Mouse (Mus musculus) limb, embryonic 12.5 days (tissue): ENCODE data around the gene Dok4. TPM values are rescaled to one million over a fixed set of nuclear protein-coding genes. Genes with fewer than 3 reads are reported as not detected.

Experiments used
- ATAC-seq: fragments of 200-750 bp; cut with Nextera tagmentation; 2 replicates; pipeline ENCODE4 v1.8.0; 2017; ENCODE audit warnings: low read depth, moderate TSS enrichment; ENCODE audit not compliant: insufficient number of reproducible peaks, insufficient read depth, low FRiP score, low TSS enrichment
- H3K27ac ChIP-seq: fragments of 300-500 bp; sonication (generic); 2 replicates; pipeline ENCODE4 v1.5.1; 2016; ENCODE audit warnings: mild to moderate bottlenecking, moderate library complexity
- H3K27me3 ChIP-seq: fragments of 300-500 bp; sonication (generic); 2 replicates; pipeline ENCODE4 v1.6.1; 2016; ENCODE audit warnings: mild to moderate bottlenecking, moderate library complexity
- H3K36me3 ChIP-seq: fragments of 300-500 bp; sonication (generic); 2 replicates; pipeline ENCODE4 v1.6.1; 2016; ENCODE audit warnings: mild to moderate bottlenecking, moderate library complexity
- H3K4me1 ChIP-seq: fragments of 300-500 bp; sonication (generic); replicated peaks from 2 replicates; pipeline ENCODE4 v1.6.1; 2016
- H3K4me2 ChIP-seq: fragments of 300-500 bp; sonication (generic); 2 replicates; pipeline ENCODE4 v1.6.1; 2016; ENCODE audit warnings: mild to moderate bottlenecking, moderate library complexity
- H3K4me3 ChIP-seq: fragments of 300-500 bp; sonication (generic); replicated peaks from 2 replicates; pipeline ENCODE4 v1.5.1; 2016; ENCODE audit warnings: mild to moderate bottlenecking
- H3K9ac ChIP-seq: fragments of 300-500 bp; sonication (generic); replicated peaks from 2 replicates; pipeline ENCODE4 v1.6.1; 2016; ENCODE audit warnings: mild to moderate bottlenecking, moderate library complexity
- H3K9me3 ChIP-seq: fragments of 300-500 bp; sonication (generic); 2 replicates; pipeline ENCODE4 v1.6.1; 2016; ENCODE audit warnings: mild to moderate bottlenecking, moderate library complexity
- WGBS: fragments of 180-500 bp; shearing (Covaris S2); methylation state at CpG from one replicate; pipeline ENCODE4 v1.1.7; 2016; 5-methylcytosine and 5-hydroxymethylcytosine counted together
- polyA plus RNA-seq: library from polyadenylated mRNA; unstranded; fragments of >200 nt; fragmentation: Nextera tagmentation; extraction: Ambion mirVana; gene quantifications from 2 replicates; pipeline ENCODE4 v1.2.1, GENCODE M21; 2016

Gene Dok4
- polyA plus RNA-seq, 1 experiment from 2014 or later: 20.0 TPM

- H3K9ac ChIP-seq: no peak overlapping the region
- 60% methylated on average over 4 of the region's 4 CpGs for WGBS
- ATAC-seq: no peak
Measured at GRCm38 (mm10) chr8:94880742-94881141, 4.6 kb upstream of the Dok4 start.

GRCm38 (mm10) chr8:94876820-94877219, 690 bp upstream of the Dok4 start:
- no peak for ATAC-seq
- Histone ChIP-seq H3K4me3 (no peak overlapping the region), H3K9me3 (no peaks in the 10 kb centered on the region), H3K9ac (no peak overlapping the region), H3K27ac (no peak overlapping the region), H3K27me3 (peaks cover 16% of the 10 kb centered on the region), H3K4me1 (peaks cover 34% of the 10 kb centered on the region), H3K4me2 (peak overlapping the region; percentile 93), H3K36me3 (no peaks in the 10 kb centered on the region)
- 14% methylated on average over 3 of the region's 3 CpGs for WGBS

More at GRCm38 (mm10) chr8:94880742-94881141, 4.6 kb upstream of the Dok4 start:
- H3K4me2 ChIP-seq: no peak overlapping the region
- H3K4me3 ChIP-seq: no peak overlapping the region
- H3K36me3 ChIP-seq: no peaks in the 10 kb centered on the region
- no peaks in the 10 kb centered on the region for H3K9me3 ChIP-seq
- H3K27ac ChIP-seq: no peak overlapping the region
- no peaks in the 10 kb centered on the region for H3K27me3 ChIP-seq
- peaks cover 9% of the 10 kb centered on the region for H3K4me1 ChIP-seq

GRCm38 (mm10) chr8:94875871-94876150, 319 bp downstream of the Dok4 start:
- under 1% methylated on average over 13 of the region's 20 CpGs for WGBS
- ATAC-seq: peak; percentile 2; the same call in 1 of the 2 replicates
- Histone ChIP-seq H3K4me1 (peaks cover 42% of the 10 kb centered on the region), H3K36me3 (no peaks in the 10 kb centered on the region), H3K4me3 (peak overlapping the region; percentile 67), H3K9me3 (no peaks in the 10 kb centered on the region), H3K4me2 (peak overlapping the region; percentile 93), H3K27me3 (peaks cover 16% of the 10 kb centered on the region), H3K9ac (peak overlapping the region; percentile 66), H3K27ac (0 out of 2 replicates have a peak overlapping the region, but pooled peaks have one; percentile 35)

GRCm38 (mm10) chr8:94875096-94875870, 847 bp downstream of the Dok4 start:
- Histone ChIP-seq H3K9me3 (no peaks in the 10 kb centered on the region), H3K4me2 (peak overlapping the region; percentile 93), H3K27me3 (peaks cover 16% of the 10 kb centered on the region), H3K36me3 (no peaks in the 10 kb centered on the region), H3K4me1 (peaks cover 47% of the 10 kb centered on the region), H3K4me3 (peak overlapping the region; percentile 67), H3K9ac (peak overlapping the region; percentile 66), H3K27ac (no peak overlapping the region)
- no peak for ATAC-seq
- 15% methylated on average over 17 of the region's 17 CpGs for WGBS

GRCm38 (mm10) chr8:94874358-94874757, 1.8 kb downstream of the Dok4 start:
- Histone ChIP-seq H3K27ac (no peak overlapping the region), H3K36me3 (no peaks in the 10 kb centered on the region), H3K4me1 (peaks cover 54% of the 10 kb centered on the region), H3K9me3 (no peaks in the 10 kb centered on the region), H3K9ac (no peak overlapping the region), H3K4me2 (peak overlapping the region; percentile 93), H3K27me3 (peaks cover 23% of the 10 kb centered on the region), H3K4me3 (0 out of 2 replicates have a peak overlapping the region, but pooled peaks have one; percentile 6)
- no peak for ATAC-seq
- 11% methylated on average over 6 of the region's 6 CpGs for WGBS

- Histone ChIP-seq H3K4me2 (peak overlapping the region; percentile 92), H3K4me3 (no peak overlapping the region), H3K9ac (no peak overlapping the region), H3K27ac (no peak overlapping the region), H3K27me3 (peaks cover 23% of the 10 kb centered on the region), H3K36me3 (peaks cover 9% of the 10 kb centered on the region; the same call in 1 of the 2 replicates), H3K9me3 (no peaks in the 10 kb centered on the region), H3K4me1 (peaks cover 54% of the 10 kb centered on the region)
- no peak for ATAC-seq
- WGBS: 49% methylated on average over 2 of the region's 2 CpGs
Measured at GRCm38 (mm10) chr8:94872576-94872975, 3.6 kb downstream of the Dok4 start.

GRCm38 (mm10) chr8:94872156-94872555, 4.0 kb downstream of the Dok4 start:
- Histone ChIP-seq H3K36me3 (peaks cover 12% of the 10 kb centered on the region; the same call in 1 of the 2 replicates), H3K27ac (no peak overlapping the region), H3K9ac (no peak overlapping the region; the same call in 1 of the 2 replicates), H3K27me3 (peaks cover 23% of the 10 kb centered on the region), H3K9me3 (no peaks in the 10 kb centered on the region), H3K4me2 (peak overlapping the region; percentile 92), H3K4me3 (no peak overlapping the region), H3K4me1 (peaks cover 54% of the 10 kb centered on the region)
- WGBS: 20% methylated on average over 3 of the region's 3 CpGs
- no peak for ATAC-seq

GRCm38 (mm10) chr8:94871108-94871894, 4.8 kb downstream of the Dok4 start:
- Histone ChIP-seq H3K36me3 (peaks cover 20% of the 10 kb centered on the region), H3K9ac (peak overlapping the region; percentile 57), H3K4me3 (peak overlapping the region; percentile 51), H3K27me3 (peaks cover 23% of the 10 kb centered on the region), H3K4me1 (peaks cover 49% of the 10 kb centered on the region), H3K27ac (peak overlapping the region; percentile 81), H3K4me2 (peak overlapping the region; percentile 92), H3K9me3 (no peaks in the 10 kb centered on the region)
- peak; percentile 29; the same call in 1 of the 2 replicates for ATAC-seq
- WGBS: 1% methylated on average over 7 of the region's 7 CpGs

GRCm38 (mm10) chr8:94870474-94871107, 5.5 kb downstream of the Dok4 start:
- H3K4me1 ChIP-seq: peaks cover 48% of the 10 kb centered on the region
- H3K27ac ChIP-seq: no peak overlapping the region
- no peaks in the 10 kb centered on the region for H3K9me3 ChIP-seq
- peaks cover 27% of the 10 kb centered on the region for H3K36me3 ChIP-seq
- H3K4me2 ChIP-seq: peak overlapping the region; percentile 92
- peak overlapping the region; percentile 51 for H3K4me3 ChIP-seq
- peak overlapping the region; percentile 57 for H3K9ac ChIP-seq
- ATAC-seq: 0 out of 2 replicates have a peak, but pooled peaks have one; percentile 3
- peaks cover 23% of the 10 kb centered on the region for H3K27me3 ChIP-seq
- WGBS: 14% methylated on average over 22 of the region's 22 CpGs

- Histone ChIP-seq H3K36me3 (peaks cover 33% of the 10 kb centered on the region), H3K27ac (no peak overlapping the region), H3K27me3 (peaks cover 18% of the 10 kb centered on the region), H3K4me3 (peak overlapping the region; percentile 51), H3K4me1 (peaks cover 42% of the 10 kb centered on the region), H3K9ac (peak overlapping the region; percentile 57; the same call in 1 of the 2 replicates), H3K4me2 (peak overlapping the region; percentile 92), H3K9me3 (no peaks in the 10 kb centered on the region)
- 40% methylated on average over 4 of the region's 4 CpGs for WGBS
- ATAC-seq: no peak
Measured at GRCm38 (mm10) chr8:94870003-94870402, 6.1 kb downstream of the Dok4 start.

- Histone ChIP-seq H3K27ac (no peak overlapping the region), H3K36me3 (peaks cover 42% of the 10 kb centered on the region), H3K9ac (no peak overlapping the region; the same call in 1 of the 2 replicates), H3K4me1 (peaks cover 33% of the 10 kb centered on the region), H3K4me3 (no peak overlapping the region), H3K9me3 (no peaks in the 10 kb centered on the region), H3K27me3 (peaks cover 9% of the 10 kb centered on the region), H3K4me2 (no peak overlapping the region)
- ATAC-seq: no peak
- 67% methylated on average over 7 of the region's 7 CpGs for WGBS
Measured at GRCm38 (mm10) chr8:94869146-94869545, 7.0 kb downstream of the Dok4 start.
